Mouse (Mus musculus): ENCODE results near the gene Shisa8. TPM values are rescaled to one million over a fixed set of nuclear protein-coding genes. Genes with fewer than 3 reads are reported as not detected.
A peak's percentile ranks its signal among the peaks of the same experiment; 100 is the strongest.

The Shisa8 gene
- total and polyA plus RNA-seq, 2 experiments from 2014 or later: 2.7 to 6.3 TPM

DNA sequence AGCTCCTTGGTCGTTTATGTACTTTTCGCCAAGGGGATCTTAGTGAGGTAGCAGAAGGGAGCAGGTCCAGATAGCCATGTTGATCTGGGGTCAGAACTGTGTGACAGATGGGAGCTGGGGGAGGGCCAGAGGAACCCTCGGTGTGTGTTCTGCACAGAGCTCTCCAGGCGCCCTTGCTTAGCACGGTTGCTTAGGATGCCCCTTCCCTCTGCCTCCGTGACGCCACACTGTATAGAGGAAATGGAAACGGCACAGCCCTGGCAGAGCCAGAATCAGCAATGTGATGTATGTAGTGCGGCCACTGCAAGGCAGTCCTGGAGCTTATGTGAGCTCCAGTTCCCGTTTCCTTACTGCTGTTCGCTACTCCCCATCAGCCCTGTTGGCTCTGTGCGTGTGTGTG lies 16.3 kb downstream of the Shisa8 start:
- peaks cover 94% of the 10 kb centered on the region for H3K36me3 ChIP-seq (ENCODE audit: insufficient read depth)
- no peak overlapping the region for H3K9ac ChIP-seq
- no peaks in the 10 kb centered on the region for H3K9me3 ChIP-seq (ENCODE audit: low read length)
- no peaks in the 10 kb centered on the region for H3K4me1 ChIP-seq (ENCODE audit: insufficient read depth)
- no peak for ATAC-seq
- no peak overlapping the region for H3K27ac ChIP-seq (ENCODE audit: low read depth, low read length)
- no peak for DNase-seq
- no peak overlapping the region for H3K4me3 ChIP-seq (ENCODE audit: low read depth, low read length)
- TF ChIP-seq CTCF (IDR thresholded peaks at IDR 0.05; ENCODE audit: low read depth): no peak
- no peak overlapping the region for H3K4me2 ChIP-seq (ENCODE audit: low read depth)
- no peaks in the 10 kb centered on the region for H3K27me3 ChIP-seq (ENCODE audit: insufficient read depth, low read length)
- WGBS: 90% methylated on average over 12 of the region's 12 CpGs

DNA sequence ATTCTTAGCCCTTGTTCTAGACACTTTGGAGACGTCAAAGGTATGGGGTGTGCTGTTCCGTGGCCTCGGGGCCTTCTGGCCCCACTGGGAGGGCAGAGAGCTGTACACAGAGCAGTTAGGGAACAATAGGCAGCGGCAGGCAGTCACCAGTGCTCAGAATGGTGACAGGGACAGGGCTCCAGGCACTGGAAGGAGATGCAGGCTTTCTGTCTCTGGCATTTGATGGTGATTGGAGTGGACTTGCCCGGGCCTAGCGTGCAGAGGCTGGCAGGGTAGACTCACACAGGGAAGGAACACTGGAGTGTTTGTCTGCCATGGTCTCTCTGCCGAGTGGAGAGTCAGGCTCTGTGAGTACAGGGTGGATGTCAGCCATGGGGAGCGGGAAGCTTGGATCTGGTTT lies 20.0 kb downstream of the Shisa8 start:
- Histone ChIP-seq H3K4me2 (ENCODE audit: low read depth) (no peak overlapping the region), H3K36me3 (ENCODE audit: insufficient read depth) (peaks cover 77% of the 10 kb centered on the region), H3K9me3 (ENCODE audit: low read length) (no peaks in the 10 kb centered on the region), H3K4me1 (ENCODE audit: insufficient read depth) (no peaks in the 10 kb centered on the region), H3K4me3 (ENCODE audit: low read depth, low read length) (no peak overlapping the region), H3K9ac (no peak overlapping the region; the same call in 1 of the 2 replicates), H3K27ac (ENCODE audit: low read depth, low read length) (no peak overlapping the region), H3K27me3 (ENCODE audit: insufficient read depth, low read length) (no peaks in the 10 kb centered on the region)
- no peak for DNase-seq
- no peak for ATAC-seq
- TF ChIP-seq CTCF (IDR thresholded peaks at IDR 0.05; ENCODE audit: low read depth): no peak
- WGBS: 81% methylated on average over 8 of the region's 8 CpGs

DNA sequence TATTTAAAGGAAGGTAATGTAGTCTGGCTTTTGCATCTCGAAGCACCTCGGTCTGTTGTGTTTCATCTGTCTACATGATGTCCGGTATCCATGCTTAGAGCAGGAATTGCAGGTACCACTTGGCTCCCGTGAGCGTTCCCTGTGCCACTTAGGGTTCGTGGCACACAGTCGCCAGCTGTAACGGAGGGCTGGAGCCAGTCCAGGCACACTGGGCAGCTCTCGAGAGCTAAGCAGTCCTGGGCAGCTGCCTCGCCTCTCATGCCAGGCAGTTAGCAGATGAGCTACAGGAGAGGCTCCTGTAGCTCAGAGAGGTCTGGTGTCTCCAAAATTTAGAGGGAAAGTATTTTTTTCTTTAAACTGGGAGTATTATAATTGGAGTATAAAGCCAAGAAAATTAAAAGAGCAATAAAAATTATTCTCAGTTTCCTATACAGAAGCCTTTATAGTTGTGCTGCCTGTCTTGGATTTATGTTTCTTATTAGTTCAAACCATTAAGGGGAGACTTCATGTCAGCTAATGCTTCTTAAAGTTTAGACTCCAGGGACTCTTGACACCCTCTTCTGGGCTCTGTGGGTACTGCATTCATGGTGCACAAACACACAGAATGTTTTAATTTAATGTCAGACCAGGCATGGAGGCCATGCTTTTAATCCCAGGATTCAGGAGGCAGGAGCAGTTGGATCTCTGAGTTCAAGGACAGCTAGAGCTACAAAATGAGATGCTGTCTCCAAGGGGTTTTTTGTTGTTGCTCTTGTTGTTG lies 24.0 kb downstream of the Shisa8 start:
- TF ChIP-seq CTCF (IDR thresholded peaks at IDR 0.05; ENCODE audit: low read depth): peak; percentile 61
- no peaks in the 10 kb centered on the region for H3K27me3 ChIP-seq (ENCODE audit: insufficient read depth, low read length)
- peaks cover 79% of the 10 kb centered on the region for H3K36me3 ChIP-seq (ENCODE audit: insufficient read depth)
- H3K27ac ChIP-seq (ENCODE audit: low read depth, low read length): no peak overlapping the region
- ATAC-seq: no peak
- H3K9me3 ChIP-seq (ENCODE audit: low read length): no peaks in the 10 kb centered on the region
- no peak overlapping the region for H3K4me3 ChIP-seq (ENCODE audit: low read depth, low read length)
- DNase-seq: peak; percentile 58
- H3K9ac ChIP-seq: no peak overlapping the region
- H3K4me2 ChIP-seq (ENCODE audit: low read depth): no peak overlapping the region
- 80% methylated on average over 10 of the region's 10 CpGs for WGBS
- H3K4me1 ChIP-seq (ENCODE audit: insufficient read depth): no peaks in the 10 kb centered on the region

DNA sequence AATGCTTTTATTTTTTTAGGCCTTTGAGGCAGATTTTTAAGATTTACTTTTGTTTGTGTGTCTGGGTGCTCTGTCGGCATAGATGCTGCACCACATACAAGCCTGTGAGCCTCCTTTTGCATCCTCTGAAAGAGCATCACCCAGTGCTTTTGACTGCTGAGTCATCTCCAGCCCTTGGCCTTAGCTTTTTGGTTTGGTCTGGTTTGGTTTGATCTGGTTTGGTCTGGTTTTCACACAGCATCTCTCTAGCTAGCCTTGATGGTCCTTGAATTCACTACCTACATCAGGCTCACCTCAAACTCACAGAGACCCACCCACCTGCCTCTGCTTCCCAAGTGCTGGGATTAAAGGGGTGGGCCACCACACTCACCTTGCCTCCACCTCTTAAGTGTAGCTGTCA lies 24.7 kb downstream of the Shisa8 start:
- Histone ChIP-seq H3K27me3 (ENCODE audit: insufficient read depth, low read length) (no peaks in the 10 kb centered on the region), H3K4me3 (ENCODE audit: low read depth, low read length) (no peak overlapping the region), H3K4me2 (ENCODE audit: low read depth) (no peak overlapping the region), H3K36me3 (ENCODE audit: insufficient read depth) (peaks cover 80% of the 10 kb centered on the region), H3K9ac (no peak overlapping the region), H3K9me3 (ENCODE audit: low read length) (no peaks in the 10 kb centered on the region), H3K4me1 (ENCODE audit: insufficient read depth) (no peaks in the 10 kb centered on the region), H3K27ac (ENCODE audit: low read depth, low read length) (no peak overlapping the region)
- ATAC-seq (no peak), DNase-seq (no peak)
- TF ChIP-seq CTCF (IDR thresholded peaks at IDR 0.05; ENCODE audit: low read depth): no peak
- WGBS: 96% methylated on average over 1 of the region's 1 CpGs

DNA sequence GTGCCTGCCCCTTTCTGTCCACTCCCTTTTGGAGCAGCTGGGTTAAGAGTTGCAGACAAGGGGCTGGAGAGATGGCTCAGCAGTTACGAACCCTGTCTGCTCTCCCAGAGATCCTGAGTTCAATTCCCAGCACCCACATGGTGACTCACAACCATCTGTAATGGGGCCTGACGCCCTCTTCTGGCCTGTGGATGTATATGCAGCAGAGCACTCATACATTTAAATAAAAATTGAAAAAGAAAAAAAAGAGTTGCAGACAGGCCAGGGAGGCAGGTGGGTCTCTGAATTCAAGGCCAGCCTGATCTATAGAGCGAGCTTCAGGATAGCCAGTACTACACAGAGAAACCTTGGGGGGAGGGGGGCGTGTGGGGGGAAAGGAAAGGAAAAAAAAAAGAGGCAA lies 25.2 kb downstream of the Shisa8 start:
- Histone ChIP-seq H3K4me3 (ENCODE audit: low read depth, low read length) (no peak overlapping the region), H3K9me3 (ENCODE audit: low read length) (no peaks in the 10 kb centered on the region), H3K4me1 (ENCODE audit: insufficient read depth) (no peaks in the 10 kb centered on the region), H3K36me3 (ENCODE audit: insufficient read depth) (peaks cover 80% of the 10 kb centered on the region), H3K9ac (no peak overlapping the region), H3K27ac (ENCODE audit: low read depth, low read length) (no peak overlapping the region), H3K27me3 (ENCODE audit: insufficient read depth, low read length) (no peaks in the 10 kb centered on the region), H3K4me2 (ENCODE audit: low read depth) (no peak overlapping the region)
- 89% methylated on average over 4 of the region's 4 CpGs for WGBS
- DNase-seq: no peak
- 0 out of 2 replicates have a peak, but pooled peaks have one; percentile 1 for TF ChIP-seq CTCF (IDR thresholded peaks at IDR 0.05; ENCODE audit: low read depth)
- no peak for ATAC-seq

DNA sequence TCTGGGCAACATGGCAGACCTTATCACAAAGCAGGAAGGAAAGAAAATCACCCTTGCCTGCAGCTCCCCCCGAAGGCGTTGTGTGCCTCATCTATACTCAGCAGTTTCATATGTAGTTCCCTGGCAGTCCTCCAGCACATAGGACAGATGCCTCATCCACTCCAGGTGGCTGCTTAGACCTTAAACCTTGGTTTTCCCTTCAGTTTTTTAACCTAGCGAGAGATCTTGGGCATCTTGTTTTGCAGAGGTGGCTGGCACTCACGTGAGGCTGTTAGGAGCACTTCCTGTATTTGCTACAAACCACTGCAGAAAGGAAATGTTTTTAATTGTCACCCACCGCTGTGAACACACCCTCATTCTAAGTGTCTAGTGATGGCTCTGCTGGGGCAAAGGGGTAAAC lies 25.7 kb downstream of the Shisa8 start:
- Histone ChIP-seq H3K36me3 (ENCODE audit: insufficient read depth) (peaks cover 80% of the 10 kb centered on the region), H3K9me3 (ENCODE audit: low read length) (no peaks in the 10 kb centered on the region), H3K27me3 (ENCODE audit: insufficient read depth, low read length) (no peaks in the 10 kb centered on the region), H3K27ac (ENCODE audit: low read depth, low read length) (no peak overlapping the region), H3K4me2 (ENCODE audit: low read depth) (no peak overlapping the region), H3K4me1 (ENCODE audit: insufficient read depth) (no peaks in the 10 kb centered on the region), H3K4me3 (ENCODE audit: low read depth, low read length) (no peak overlapping the region), H3K9ac (no peak overlapping the region)
- DNase-seq (no peak), ATAC-seq (no peak)
- TF ChIP-seq CTCF (IDR thresholded peaks at IDR 0.05; ENCODE audit: low read depth): no peak
- 90% methylated on average over 5 of the region's 5 CpGs for WGBS

DNA sequence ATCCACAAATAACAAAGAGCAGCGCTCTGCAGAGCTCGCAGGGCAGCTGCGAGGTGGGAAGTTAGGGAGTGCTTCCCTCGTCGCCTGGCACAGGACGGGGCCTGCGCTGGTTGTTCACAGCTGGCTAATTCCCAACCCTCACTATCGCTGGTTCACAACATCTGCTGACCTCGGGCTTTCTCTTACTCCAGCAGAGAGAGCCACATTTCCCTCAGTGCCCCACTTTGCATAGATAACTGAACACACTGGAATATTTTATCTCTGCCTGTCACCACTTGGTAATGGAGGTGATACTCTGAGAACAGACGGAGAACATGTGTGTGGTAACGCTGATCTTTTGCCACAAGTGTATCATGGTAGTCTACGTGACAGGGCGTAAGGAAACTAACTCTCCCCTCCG lies 26.5 kb downstream of the Shisa8 start:
- 83% methylated on average over 14 of the region's 14 CpGs for WGBS
- H3K27ac ChIP-seq (ENCODE audit: low read depth, low read length): no peak overlapping the region
- DNase-seq (no peak), ATAC-seq (no peak)
- H3K36me3 ChIP-seq (ENCODE audit: insufficient read depth): peaks cover 80% of the 10 kb centered on the region
- H3K4me1 ChIP-seq (ENCODE audit: insufficient read depth): no peaks in the 10 kb centered on the region
- TF ChIP-seq CTCF (IDR thresholded peaks at IDR 0.05; ENCODE audit: low read depth): no peak
- H3K9me3 ChIP-seq (ENCODE audit: low read length): no peaks in the 10 kb centered on the region
- no peak overlapping the region for H3K4me3 ChIP-seq (ENCODE audit: low read depth, low read length)
- no peaks in the 10 kb centered on the region for H3K27me3 ChIP-seq (ENCODE audit: insufficient read depth, low read length)
- no peak overlapping the region for H3K4me2 ChIP-seq (ENCODE audit: low read depth)
- no peak overlapping the region for H3K9ac ChIP-seq
